ENCODE assay signal across 20 mouse cellular contexts in the genomic region with DNA sequence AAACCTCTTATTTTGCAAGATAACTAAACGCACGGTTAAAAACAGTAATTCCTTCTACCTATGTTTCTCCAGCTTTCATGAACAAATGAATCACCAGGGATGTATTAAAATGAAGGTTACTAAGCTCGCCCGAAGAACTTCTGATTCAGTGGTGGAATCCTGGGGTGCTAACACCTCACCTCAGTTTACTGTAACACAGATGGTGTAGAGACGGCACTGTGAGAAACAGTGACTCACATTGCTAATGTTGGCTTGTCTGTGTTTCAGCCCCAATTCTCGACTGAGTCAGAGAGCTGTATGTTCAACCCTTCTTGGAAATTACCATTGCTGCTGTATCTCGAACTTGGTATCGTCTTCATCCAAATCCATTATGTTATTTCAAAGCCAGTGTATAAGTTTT. TPM values are rescaled to one million over a fixed set of nuclear protein-coding genes. Genes with fewer than 3 reads are reported as not detected.
DNase-seq lines count a peak whose midpoint lies in the region; ATAC-seq lines count a peak whose summit lies in the region.
"Had no signal": no experiment of that assay in that cellular context is flagged by ENCODE, and none has a peak within 500 bp of the region (broad histone marks: within the 10 kb centered on the region; RNA-seq: fewer than 3 reads in every experiment).

No protein-coding gene starts in this region.

- H3K36me3 ChIP-seq in hindbrain, embryonic 11.5 days (ENCODE audit: control insufficient read depth, insufficient read depth, low read length) = no peaks in the 10 kb centered on the region
- H3K36me3 ChIP-seq: embryonic facial prominence, embryonic 10.5 days; hindbrain, embryonic 10.5 days; hindbrain, embryonic 15.5 days had no signal

- no peaks in the 10 kb centered on the region for H3K4me1 ChIP-seq in hindbrain, embryonic 11.5 days (replicated peaks; ENCODE audit: control insufficient read depth, insufficient read depth, low read length)
- H3K4me1 ChIP-seq: embryonic facial prominence, embryonic 10.5 days; forebrain, embryonic 13.5 days; hindbrain, embryonic 10.5 days; hindbrain, embryonic 15.5 days had no signal

- no peak overlapping the region for H3K9ac ChIP-seq in hindbrain, embryonic 11.5 days (ENCODE audit: low read depth, low read length)
- H3K9ac ChIP-seq: forebrain, embryonic 13.5 days; forebrain, postnatal 0 days; hindbrain, embryonic 15.5 days had no signal

- no peak overlapping the region for H3K4me2 ChIP-seq in hindbrain, embryonic 11.5 days (replicated peaks; ENCODE audit: low read depth, low read length)
- H3K4me2 ChIP-seq: forebrain, embryonic 13.5 days; heart, embryonic 11.5 days; hindbrain, embryonic 15.5 days had no signal

- 92% methylated on average over 8 of the region's 8 CpGs for WGBS in hindbrain, embryonic 11.5 days

- intact Hi-C loops in left cerebral cortex, postnatal 25 days (cut with DNase I) = loop anchor here (1.0 kb wide), 1 partner anchor 11 kb away; no protein-coding TSS in a partner anchor
- intact Hi-C loops in left cerebral cortex, postnatal 4 days (cut with DNase I) = no loop called here

- H3K27ac ChIP-seq in hindbrain, embryonic 11.5 days (ENCODE audit: low read depth, low read length) = no peak overlapping the region
- H3K27ac ChIP-seq: embryonic facial prominence, embryonic 10.5 days; forebrain, embryonic 13.5 days; heart, adult 2 months; hindbrain, embryonic 10.5 days; hindbrain, embryonic 15.5 days had no signal

- no peak overlapping the region for H3K4me3 ChIP-seq in hindbrain, embryonic 11.5 days (ENCODE audit: low read depth, low read length)
- H3K4me3 ChIP-seq: embryonic facial prominence, embryonic 10.5 days; forebrain, embryonic 13.5 days; heart, adult 2 months; hindbrain, embryonic 10.5 days; hindbrain, embryonic 15.5 days had no signal

- no peaks in the 10 kb centered on the region for H3K27me3 ChIP-seq in hindbrain, embryonic 11.5 days (ENCODE audit: control insufficient read depth, insufficient read depth, low read length)
- H3K27me3 ChIP-seq: CH12.LX; forebrain, embryonic 13.5 days; hindbrain, embryonic 15.5 days had no signal

- peak; percentile 28 to 77 for DNase-seq in frontal cortex, adult 2 months (ENCODE audit: extremely low spot score in 1 of 2, low spot score in 1 of 2)
- no peak for DNase-seq in frontal cortex, postnatal 10 days (ENCODE audit: low spot score in 2 of 2)
- DNase-seq in left cerebral cortex, postnatal 25 days (ENCODE audit: low spot score in 2 of 2) = peak; percentile 41 to 85
- DNase-seq in left cerebral cortex, postnatal 4 days = no peak
- peak; percentile 19 to 43 for DNase-seq in right cerebral cortex, postnatal 36 days (ENCODE audit: low spot score in 2 of 2)
- no peak for DNase-seq in right cerebral cortex, postnatal 10 days (ENCODE audit: low spot score in 2 of 2)
- DNase-seq in hindbrain, embryonic 11.5 days (ENCODE audit: low spot score) = no peak
- DNase-seq: adrenal gland, adult 2 months; adrenal gland, postnatal 25 days; cerebellum, adult 2 months; cerebellum, postnatal 10 days; forebrain, postnatal 0 days; gastrocnemius, postnatal 14 days; heart, adult 2 months had no signal

- no peaks in the 10 kb centered on the region for H3K9me3 ChIP-seq in hindbrain, embryonic 11.5 days (ENCODE audit: control insufficient read depth, low read length)
- H3K9me3 ChIP-seq: embryonic facial prominence, embryonic 10.5 days; forebrain, embryonic 13.5 days; hindbrain, embryonic 10.5 days; hindbrain, embryonic 15.5 days had no signal

- ATAC-seq in hindbrain, embryonic 11.5 days (ENCODE audit: low FRiP score) = no peak
- ATAC-seq: forebrain, embryonic 13.5 days; forebrain, postnatal 0 days had no signal

RNA-seq across cellular contexts. Expression of gene Twf1, which starts 18.1 kb away (rescaled TPM):
- polyA plus RNA-seq in frontal cortex, adult 2 months (2012; rRNA removed) = 49.6 and 58.2 TPM in 2 replicates
- total RNA-seq in left cerebral cortex, postnatal 25 days (2021) = 10 to 100 TPM; 39.5 to 49.7 TPM
- total RNA-seq in left cerebral cortex, postnatal 4 days (2021) = 10 to 100 TPM; 51.4 to 52.5 TPM
- polyA plus RNA-seq in hindbrain, embryonic 11.5 days (2014; fragmentation: Nextera tagmentation; extraction: Ambion mirVana) = 113 and 115 TPM in 2 replicates

RNA-seq across cellular contexts. Expression of gene Tmem117, which starts 21.3 kb away (rescaled TPM):
- 6.1 and 6.4 TPM in 2 replicates for polyA plus RNA-seq in frontal cortex, adult 2 months (2012; rRNA removed)
- total RNA-seq in left cerebral cortex, postnatal 25 days (2021) = 1 to 10 TPM; 8.2 to 8.8 TPM
- 1 to 10 TPM; 9.5 to 9.9 TPM for total RNA-seq in left cerebral cortex, postnatal 4 days (2021)
- 2.0 and 3.3 TPM in 2 replicates for polyA plus RNA-seq in hindbrain, embryonic 11.5 days (2014; fragmentation: Nextera tagmentation; extraction: Ambion mirVana)
- total RNA-seq: CH12.LX had no signal

Comparison
In these comparisons a context has a peak if more than half of its experiments do, and no peak if none do; other contexts are left out.
1. DNase-seq: peak in frontal cortex, adult 2 months (2 of 2), left cerebral cortex, postnatal 25 days (2 of 2) and right cerebral cortex, postnatal 36 days (2 of 2); none in frontal cortex, postnatal 10 days (0 of 2), left cerebral cortex, postnatal 4 days (single experiment), right cerebral cortex, postnatal 10 days (0 of 2) and hindbrain, embryonic 11.5 days (single experiment).